Mouse (Mus musculus) spleen, postnatal 4 days (tissue): ENCODE results near the gene Nktr.
A peak's percentile ranks its signal among the peaks of the same experiment; 100 is the strongest.

Experiments used
- DNase-seq, 2 experiments: peaks; one replicate each; pipeline ENCODE4 v3.0.0; 2022; ENCODE audit warnings: low spot score in 2 of 2

Gene Nktr

DNA sequence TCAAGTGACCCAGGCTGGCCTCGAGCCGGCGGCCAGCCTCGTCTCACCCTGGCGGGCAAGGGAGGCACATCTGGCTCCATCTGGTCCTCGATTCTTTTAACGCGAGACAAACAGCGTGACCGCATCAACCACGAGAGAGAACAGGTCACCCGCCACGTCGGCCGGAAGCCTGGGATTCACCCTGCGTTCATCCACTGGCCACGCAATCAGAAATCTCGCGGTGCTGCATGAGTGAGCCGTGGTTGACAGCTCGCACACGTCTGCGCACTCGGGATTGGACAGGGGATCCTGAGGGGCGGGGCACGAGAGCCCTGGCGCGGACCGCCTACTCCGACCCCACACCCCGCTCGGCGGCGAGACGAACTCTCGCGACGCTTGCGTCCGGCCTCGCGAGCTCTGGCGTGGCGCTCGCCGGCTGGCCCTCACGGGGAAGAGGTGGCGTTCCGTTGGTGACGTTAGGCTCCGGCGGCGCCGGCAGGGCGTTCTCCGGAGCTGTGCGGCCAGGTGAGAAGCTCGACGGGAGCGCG is at the start of gene Nktr:
Gene Nktr (plus strand): TSS at position 378 of the 527 bp plus-strand sequence.
- peak; percentile 96 to 98 for DNase-seq

DNA sequence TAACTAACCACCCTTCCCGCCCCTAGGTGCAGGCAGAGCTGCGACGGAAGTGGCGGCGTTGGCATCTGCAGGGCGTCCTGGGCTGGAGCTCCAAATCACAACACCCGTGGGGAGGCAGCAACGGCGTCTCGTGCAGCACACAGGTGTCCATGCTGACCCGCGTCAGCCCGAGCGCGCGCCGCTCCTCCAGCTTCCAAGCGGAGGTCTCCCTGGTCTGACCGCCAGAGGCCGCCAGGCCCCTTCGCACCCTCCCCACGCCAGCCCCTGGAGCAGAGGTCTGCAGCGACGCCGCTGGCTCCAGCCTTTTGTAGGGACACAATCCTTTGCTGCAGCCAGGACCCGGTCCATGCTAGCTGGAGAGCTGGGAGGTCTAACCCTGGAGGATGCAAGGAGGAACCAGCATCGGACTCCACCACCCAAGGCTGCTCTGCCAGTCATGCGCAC is 49.6 kb upstream of the Nktr start:
- DNase-seq, result peak; percentile 45 to 80

- peak in 1 of 2 experiments; percentile 67 for DNase-seq
These were observed 47.7 kb upstream of the Nktr start for GRCm38 (mm10) chr9:121671300-121671699.

DNA sequence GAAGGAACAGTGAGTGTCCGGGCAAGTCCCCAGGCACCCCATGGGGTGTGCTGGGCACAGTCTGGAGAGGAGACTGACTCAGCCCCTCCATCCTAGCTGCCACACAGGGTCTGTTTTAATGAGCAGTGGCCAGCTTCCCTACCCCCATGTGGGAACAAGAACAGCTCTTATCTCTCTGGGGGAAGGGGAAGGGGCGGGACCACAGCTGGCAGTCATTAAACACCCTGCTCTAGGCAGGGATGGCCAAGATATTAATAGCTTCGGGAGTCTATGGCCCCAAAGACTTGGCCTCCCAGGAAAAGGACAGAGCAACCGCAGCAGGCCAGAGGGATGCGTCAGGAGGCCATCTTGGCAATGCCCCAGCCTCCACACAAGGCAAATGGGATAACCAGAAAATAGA is 46.7 kb upstream of the Nktr start:
- DNase-seq, result no peak

DNA sequence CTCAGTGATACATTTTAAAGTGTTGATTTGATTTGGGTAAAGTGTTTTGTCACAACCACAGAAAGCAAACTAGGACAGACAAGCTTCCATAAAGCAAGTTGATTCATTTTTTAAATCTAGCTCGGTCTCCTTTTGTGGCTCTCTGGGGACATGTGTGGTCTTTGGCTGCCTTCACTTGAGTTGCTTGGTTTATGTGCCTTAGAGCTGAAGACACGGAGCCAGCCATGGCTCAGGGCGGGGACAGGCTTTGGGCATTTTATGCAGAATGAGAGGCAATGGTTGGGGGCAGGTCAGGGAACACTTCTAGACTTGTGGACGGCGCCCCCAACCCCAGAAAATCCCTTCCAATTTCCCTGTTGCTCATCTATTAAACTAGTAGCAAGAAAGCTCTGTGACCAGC is 45.3 kb upstream of the Nktr start:
- DNase-seq, result no peak

GRCm38 (mm10) chr9:121675011-121675410 is 44.0 kb upstream of the Nktr start:
- DNase-seq, result peak; percentile 41 to 73

DNA sequence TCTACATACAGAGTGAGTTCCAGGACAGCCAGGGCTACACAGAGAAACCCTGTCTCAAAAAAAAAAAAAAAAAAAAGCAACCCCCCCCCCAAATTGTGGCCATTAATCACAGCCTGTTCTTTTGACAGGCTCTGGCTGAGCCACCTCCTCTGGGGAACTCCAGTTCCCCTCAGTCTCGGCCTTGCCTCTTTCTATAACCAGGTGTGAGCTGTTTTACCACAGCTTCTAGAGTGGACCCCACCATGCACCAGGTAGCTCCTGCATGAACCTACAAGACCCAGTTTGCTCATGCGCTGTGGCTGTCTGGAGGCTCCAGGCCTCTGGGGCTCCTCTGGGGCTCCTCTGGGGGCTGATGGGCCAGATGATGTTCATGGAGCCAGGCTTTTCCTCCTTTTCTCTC is 43.4 kb upstream of the Nktr start:
- DNase-seq, result no peak

DNA sequence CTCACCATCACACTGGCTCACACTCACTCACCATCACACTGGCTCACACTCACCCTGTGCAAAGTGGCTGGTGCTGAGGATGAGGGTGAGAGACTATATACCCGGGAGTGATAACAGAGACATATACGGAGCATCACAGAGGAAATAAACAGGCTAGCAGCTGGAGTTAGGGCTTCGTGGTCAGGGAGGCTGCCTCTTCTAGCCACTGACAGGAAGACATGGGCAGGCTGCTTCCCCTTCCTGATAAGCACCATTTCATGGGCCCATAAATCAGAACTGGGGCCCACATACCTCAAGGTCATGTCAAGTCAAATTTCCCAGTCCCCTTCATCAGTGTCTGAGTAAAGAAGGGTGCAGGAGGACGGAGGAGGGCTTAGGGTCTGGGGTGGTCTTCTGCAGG is 41.9 kb upstream of the Nktr start:
- no peak for DNase-seq

GRCm38 (mm10) chr9:121677476-121677875 is 41.5 kb upstream of the Nktr start:
- DNase-seq, result no peak

GRCm38 (mm10) chr9:121679549-121679948 is 39.4 kb upstream of the Nktr start:
- peak; percentile 35 to 75 for DNase-seq

- no peak for DNase-seq
These were observed 37.8 kb upstream of the Nktr start for GRCm38 (mm10) chr9:121681191-121681590.

DNA sequence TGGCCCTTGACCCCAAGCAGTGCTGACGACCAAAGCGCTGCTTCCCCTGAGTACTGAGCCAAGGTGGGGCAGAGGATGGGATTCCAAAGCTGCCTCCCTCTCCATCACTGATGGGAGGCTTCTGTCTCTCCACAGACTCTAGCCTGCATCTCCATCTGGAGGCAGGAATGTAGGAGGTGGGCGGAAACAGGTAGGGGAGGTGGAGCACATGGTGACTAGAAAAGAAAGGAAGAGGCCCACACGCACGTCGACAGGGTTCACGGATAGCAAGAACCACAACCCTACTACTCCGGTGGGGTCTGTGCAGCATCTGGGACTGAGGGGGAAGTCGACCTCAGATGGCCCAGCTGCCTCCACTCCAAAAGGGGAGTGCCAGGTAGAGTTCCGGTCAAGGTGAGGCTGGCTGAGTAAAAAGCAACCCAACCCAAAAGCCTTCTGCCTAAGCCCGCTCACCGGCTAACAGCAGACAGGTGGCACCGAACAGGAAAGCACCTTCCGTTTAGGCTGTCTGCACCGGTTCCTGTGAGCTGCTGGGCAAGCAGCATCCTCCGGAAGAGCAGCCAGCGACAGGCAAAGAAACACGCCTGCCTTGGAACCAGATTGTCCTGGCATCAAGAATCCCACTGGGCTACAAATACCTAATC is 36.8 kb upstream of the Nktr start:
- no peak for DNase-seq

- no peak for DNase-seq
These were observed 34.3 kb upstream of the Nktr start for GRCm38 (mm10) chr9:121684702-121685101.

GRCm38 (mm10) chr9:121690200-121690651 is 28.7 kb upstream of the Nktr start:
- no peak for DNase-seq

DNA sequence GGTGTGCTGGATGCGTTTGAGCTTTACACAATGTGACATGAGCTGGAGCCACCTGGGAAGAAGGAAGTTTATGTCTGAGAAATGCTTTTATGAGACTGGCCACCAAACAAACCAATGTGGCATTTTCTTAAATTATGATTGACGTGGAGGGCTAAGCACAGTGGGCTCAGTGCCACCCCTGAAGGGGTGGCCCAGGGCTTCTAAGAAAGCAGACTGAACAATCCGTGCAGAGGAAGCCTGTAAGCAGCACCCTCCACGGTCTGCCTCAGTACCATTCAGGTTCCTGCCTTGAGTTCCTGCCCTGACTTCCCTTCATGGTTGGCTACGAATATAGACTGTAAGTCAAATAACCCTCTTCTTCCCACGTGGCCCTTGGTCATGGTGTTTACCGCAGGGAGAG is 28.2 kb upstream of the Nktr start:
- DNase-seq, result no peak

- no peak for DNase-seq
These were observed 24.2 kb upstream of the Nktr start for GRCm38 (mm10) chr9:121694736-121695135.

DNA sequence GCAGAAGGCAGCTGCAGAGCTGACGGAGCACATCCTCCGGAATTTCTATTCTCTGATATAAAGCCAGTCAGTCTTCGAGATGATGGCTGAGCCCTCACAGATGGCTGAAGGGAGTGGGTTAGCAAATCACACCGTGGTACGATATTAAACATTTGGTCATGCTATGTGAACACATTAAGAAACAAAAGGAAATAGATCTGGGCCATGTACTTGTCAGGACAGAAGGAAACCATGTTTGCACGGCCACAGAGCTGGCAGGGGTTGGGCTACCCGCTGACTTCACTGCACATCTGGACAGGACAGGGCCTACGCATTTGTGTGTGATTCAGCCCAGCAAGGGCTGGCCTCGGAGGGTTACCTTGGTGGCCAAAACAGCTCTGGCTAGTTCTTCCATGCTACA is 22.3 kb upstream of the Nktr start:
- DNase-seq, result no peak

GRCm38 (mm10) chr9:121697150-121698049 is 21.6 kb upstream of the Nktr start:
- peak; percentile 75 to 92 for DNase-seq

- peak in 1 of 2 experiments; percentile 70 for DNase-seq
These were observed 14.7 kb upstream of the Nktr start for GRCm38 (mm10) chr9:121704261-121704645.

- peak; percentile 92 to 95 for DNase-seq
These were observed 14.0 kb upstream of the Nktr start, which contains the start of gene Sec22c for GRCm38 (mm10) chr9:121704646-121705625. Gene Sec22c (minus strand): TSS chr9:121705490.

DNA sequence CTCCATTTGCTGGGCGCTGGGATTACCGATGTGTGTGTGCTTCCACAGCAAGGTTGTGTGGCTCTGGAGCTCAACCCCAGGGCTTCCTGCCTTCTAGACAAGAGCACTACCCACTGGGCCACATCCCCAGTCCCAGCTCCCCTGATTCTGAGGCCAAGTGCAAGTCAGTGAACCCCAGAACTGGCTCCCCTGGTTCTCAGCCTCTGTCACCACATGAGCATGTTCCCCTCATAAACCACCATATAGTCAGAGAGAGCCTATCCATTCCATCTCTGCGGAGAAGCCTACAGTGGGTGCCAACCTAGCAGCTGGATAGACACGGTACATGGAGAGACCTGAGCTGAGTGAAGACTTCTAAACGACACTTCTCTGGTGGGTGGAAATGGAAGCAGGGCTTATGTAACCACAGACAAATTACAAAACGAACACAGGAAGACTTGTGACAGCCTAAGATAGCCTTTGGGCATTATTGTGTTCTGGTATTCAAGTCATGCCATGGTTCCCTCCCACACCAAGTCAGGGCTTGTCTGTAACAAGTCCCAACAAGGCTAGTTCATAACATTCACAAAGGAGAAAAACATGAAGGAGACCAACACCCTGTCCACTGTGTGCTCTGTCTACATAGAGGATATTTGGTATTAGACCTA is 12.8 kb upstream of the Nktr start:
- DNase-seq, result peak in 1 of 2 experiments; percentile 65
